Mouse (Mus musculus) heart, embryonic 13.5 days (tissue): ENCODE results near the gene Nmnat3. TPM values are rescaled to one million over a fixed set of nuclear protein-coding genes. Genes with fewer than 3 reads are reported as not detected.

Experiments used
- ATAC-seq: fragments of 200-750 bp; cut with Nextera tagmentation; 2 replicates; pipeline ENCODE4 v1.8.0; 2017; ENCODE audit warnings: moderate TSS enrichment; ENCODE audit not compliant: insufficient number of reproducible peaks, low FRiP score, low TSS enrichment; ENCODE audit errors: extremely low read depth
- H3K27ac ChIP-seq: fragments of 300-500 bp; sonication (generic); replicated peaks from 2 replicates; pipeline ENCODE4 v1.5.1; 2015; ENCODE audit warnings: moderate library complexity, mild to moderate bottlenecking, inconsistent platforms
- H3K27me3 ChIP-seq: fragments of 300-500 bp; sonication (generic); replicated peaks from 2 replicates; pipeline ENCODE4 v1.6.1; 2015; ENCODE audit warnings: mild to moderate bottlenecking, inconsistent platforms
- H3K36me3 ChIP-seq: fragments of 300-500 bp; sonication (generic); 2 replicates; pipeline ENCODE4 v1.6.1; 2015; ENCODE audit warnings: mild to moderate bottlenecking, inconsistent platforms
- H3K4me1 ChIP-seq: fragments of 300-500 bp; sonication (generic); 2 replicates; pipeline ENCODE4 v1.6.1; 2015; ENCODE audit warnings: inconsistent platforms
- H3K4me2 ChIP-seq: fragments of 300-500 bp; sonication (generic); 2 replicates; pipeline ENCODE4 v1.6.1; 2015; ENCODE audit warnings: inconsistent platforms, mild to moderate bottlenecking, moderate library complexity
- H3K4me3 ChIP-seq: fragments of 300-500 bp; sonication (generic); 2 replicates; pipeline ENCODE4 v1.5.1; 2015; ENCODE audit warnings: moderate library complexity, mild to moderate bottlenecking, inconsistent platforms
- H3K9ac ChIP-seq: fragments of 300-500 bp; sonication (generic); 2 replicates; pipeline ENCODE4 v1.6.1; 2015; ENCODE audit warnings: inconsistent platforms, mild to moderate bottlenecking, moderate library complexity
- H3K9me3 ChIP-seq: fragments of 300-500 bp; sonication (generic); 2 replicates; pipeline ENCODE4 v1.6.1; 2016; ENCODE audit warnings: inconsistent platforms
- WGBS: fragments of 180-500 bp; shearing (Covaris S2); methylation state at CpG from one replicate; pipeline ENCODE4 v1.1.7; 2015; ENCODE audit warnings: mixed read lengths; 5-methylcytosine and 5-hydroxymethylcytosine counted together
- polyA plus RNA-seq: library from polyadenylated mRNA; unstranded; fragments of >200 nt; fragmentation: Nextera tagmentation; extraction: Ambion mirVana; gene quantifications from 2 replicates; pipeline ENCODE4 v1.2.1, GENCODE M21; 2015

Gene Nmnat3
- polyA plus RNA-seq, 1 experiment from 2014 or later, result 8.7 TPM

DNA sequence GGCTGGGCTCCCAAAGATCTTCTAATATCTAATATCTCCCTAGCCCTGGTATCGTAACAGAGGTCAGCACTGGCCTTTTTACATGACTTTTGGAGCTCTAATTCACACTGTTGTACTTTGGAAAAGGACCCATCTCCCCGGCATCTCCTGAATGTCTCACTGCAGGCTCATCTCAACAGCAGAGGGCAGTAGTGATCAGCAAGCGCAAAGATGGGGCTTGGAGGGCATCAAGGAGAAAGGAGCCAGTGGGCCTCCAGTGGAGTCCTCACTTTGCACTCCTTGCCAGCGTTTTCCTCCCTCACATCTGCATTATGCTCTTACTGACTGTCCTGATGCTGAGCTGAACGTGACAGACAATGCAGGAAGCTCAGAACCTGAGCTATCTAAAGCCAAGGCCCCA, 155.4 kb downstream of the Nmnat3 start:
- H3K9ac ChIP-seq, result no peak overlapping the region
- ATAC-seq, result no peak
- H3K4me1 ChIP-seq, result peaks cover 18% of the 10 kb centered on the region
- H3K27me3 ChIP-seq, result no peaks in the 10 kb centered on the region
- H3K9me3 ChIP-seq, result no peaks in the 10 kb centered on the region
- no peak overlapping the region for H3K27ac ChIP-seq
- 45% methylated on average over 5 of the region's 5 CpGs for WGBS
- no peak overlapping the region for H3K4me2 ChIP-seq
- peaks cover 48% of the 10 kb centered on the region for H3K36me3 ChIP-seq
- no peak overlapping the region for H3K4me3 ChIP-seq

DNA sequence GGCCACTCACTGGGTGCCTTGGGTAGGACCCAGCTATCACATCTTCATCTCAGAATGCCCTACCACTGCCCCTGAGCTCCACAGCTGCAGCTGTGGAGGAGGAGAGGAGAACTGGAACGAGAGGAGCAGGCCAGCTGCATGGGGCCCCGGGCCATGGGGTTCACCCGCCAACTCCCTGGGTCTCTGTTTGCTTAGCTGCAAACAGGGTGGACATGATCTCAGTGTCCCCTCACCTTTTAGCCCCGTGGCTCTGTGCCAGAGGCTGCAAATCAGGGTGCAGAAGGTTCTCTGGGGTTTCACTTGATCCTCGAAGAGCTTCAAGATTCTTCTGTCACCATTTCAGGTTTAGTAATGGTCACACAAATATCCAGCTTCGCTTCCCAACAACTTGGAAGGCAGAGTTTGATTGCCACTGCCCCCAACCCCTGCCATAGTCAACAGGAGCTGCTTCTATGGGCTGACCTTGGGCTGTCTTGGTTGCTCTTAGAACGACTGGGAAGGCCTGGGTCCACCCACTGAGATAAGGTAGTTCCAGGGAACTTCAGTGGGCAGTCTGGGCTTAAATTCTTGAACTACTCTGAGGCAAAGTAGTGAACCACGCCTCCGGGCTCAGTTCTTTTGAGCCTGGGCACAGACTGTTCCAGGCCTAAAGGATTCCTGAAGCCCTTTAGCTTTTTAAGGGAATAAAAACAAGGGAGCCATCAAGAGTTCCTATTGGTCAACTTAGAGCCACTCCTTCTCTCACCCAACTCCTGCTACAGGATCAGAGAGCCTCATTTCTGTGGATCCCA, 158.3 kb downstream of the Nmnat3 start:
- no peaks in the 10 kb centered on the region for H3K9me3 ChIP-seq

DNA sequence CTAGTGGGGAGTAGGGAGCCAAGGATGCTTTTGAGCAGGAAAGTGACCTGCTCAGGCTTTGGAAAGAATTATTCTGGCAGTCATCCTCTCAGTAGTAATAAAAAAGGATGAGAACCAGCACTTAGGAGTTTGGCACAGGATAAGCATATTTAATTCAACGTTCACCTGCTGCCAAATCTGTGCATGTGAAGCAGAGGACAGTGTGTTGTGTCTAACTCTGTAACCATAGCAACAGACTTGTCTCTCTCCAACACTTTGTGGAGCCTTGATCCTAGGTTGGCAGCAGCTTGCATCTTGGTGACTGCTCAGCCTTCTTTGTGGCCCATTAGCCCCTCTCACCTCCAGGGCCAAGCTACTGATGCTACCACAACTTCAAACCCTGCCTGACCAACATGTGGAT, 163.7 kb downstream of the Nmnat3 start:
- H3K27ac ChIP-seq, result no peak overlapping the region
- H3K27me3 ChIP-seq, result no peaks in the 10 kb centered on the region
- H3K9ac ChIP-seq, result no peak overlapping the region
- H3K4me1 ChIP-seq, result no peaks in the 10 kb centered on the region
- H3K36me3 ChIP-seq, result peaks cover 16% of the 10 kb centered on the region
- 64% methylated on average over 1 of the region's 1 CpGs for WGBS
- ATAC-seq, result no peak
- H3K4me3 ChIP-seq, result no peak overlapping the region
- no peak overlapping the region for H3K4me2 ChIP-seq
- H3K9me3 ChIP-seq, result no peaks in the 10 kb centered on the region

More for the DNA sequence above, 158.3 kb downstream of the Nmnat3 start:
- no peak overlapping the region for H3K4me2 ChIP-seq
- H3K27ac ChIP-seq, result no peak overlapping the region
- H3K36me3 ChIP-seq, result peaks cover 48% of the 10 kb centered on the region
- no peak overlapping the region for H3K9ac ChIP-seq
- ATAC-seq, result no peak
- H3K4me1 ChIP-seq, result peaks cover 10% of the 10 kb centered on the region
- WGBS, result 70% methylated on average over 9 of the region's 9 CpGs
- no peak overlapping the region for H3K4me3 ChIP-seq
- H3K27me3 ChIP-seq, result no peaks in the 10 kb centered on the region

DNA sequence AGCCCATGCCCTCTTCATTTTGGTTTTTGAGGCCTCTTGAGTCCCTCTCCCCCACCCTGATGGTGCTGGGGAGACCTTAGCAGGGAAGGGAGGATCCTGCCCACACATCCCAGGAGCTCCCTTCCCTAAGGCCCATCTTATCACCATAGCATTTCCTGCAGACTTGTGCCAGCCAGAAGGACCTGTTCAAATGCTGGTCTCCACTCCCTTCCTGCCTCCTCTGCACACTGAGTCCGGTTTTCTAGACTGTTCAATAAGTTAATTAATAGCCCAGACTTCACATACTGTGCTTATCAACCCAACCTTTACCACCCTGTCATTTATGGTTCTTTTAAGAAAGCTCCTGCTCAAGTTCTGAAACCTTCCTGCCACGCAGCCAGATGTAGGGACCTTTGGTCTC, 179.5 kb downstream of the Nmnat3 start:
- no peaks in the 10 kb centered on the region for H3K36me3 ChIP-seq
- H3K4me1 ChIP-seq, result no peaks in the 10 kb centered on the region
- H3K27me3 ChIP-seq, result no peaks in the 10 kb centered on the region
- H3K4me3 ChIP-seq, result no peak overlapping the region
- 33% methylated on average over 2 of the region's 2 CpGs for WGBS
- no peak overlapping the region for H3K4me2 ChIP-seq
- no peak overlapping the region for H3K27ac ChIP-seq
- H3K9ac ChIP-seq, result no peak overlapping the region
- no peak for ATAC-seq
- no peaks in the 10 kb centered on the region for H3K9me3 ChIP-seq

Other genes with a start within 250 kb of the Nmnat3 start
- 70.9 and 71.2 TPM in 2 replicates for gene Rbp1, start 135.5 kb downstream of the Nmnat3 start, polyA plus RNA-seq
- 0.39 TPM in 1 of 2 replicates, not detected in the other for gene Rbp2, start 198.7 kb downstream of the Nmnat3 start, polyA plus RNA-seq